Mouse (Mus musculus) frontal cortex, postnatal 36 days (tissue): Measurements from ENCODE around the gene Zfyve27.

Experiments used
- DNase-seq, 2 experiments: peaks; one replicate each; pipeline ENCODE4 v3.0.0; 2022; ENCODE audit warnings: low spot score in 2 of 2

Zfyve27 gene

GRCm38 (mm10) chr19:42177461-42177860 lies 13.7 kb downstream of the Zfyve27 start:
- no peak for DNase-seq

- no peak for DNase-seq
These were observed 15.6 kb downstream of the Zfyve27 start for GRCm38 (mm10) chr19:42179356-42179755.

- DNase-seq, result no peak
These were observed 18.9 kb downstream of the Zfyve27 start for GRCm38 (mm10) chr19:42182673-42183072.

GRCm38 (mm10) chr19:42189735-42190134 lies 26.0 kb downstream of the Zfyve27 start:
- no peak for DNase-seq

GRCm38 (mm10) chr19:42190494-42190893 lies 26.7 kb downstream of the Zfyve27 start:
- peak in 1 of 2 experiments; percentile 45 for DNase-seq

- DNase-seq, result no peak
These were observed 29.6 kb downstream of the Zfyve27 start for GRCm38 (mm10) chr19:42193311-42193710.

GRCm38 (mm10) chr19:42196378-42196777 lies 32.6 kb downstream of the Zfyve27 start:
- DNase-seq, result no peak

- no peak for DNase-seq
These were observed 33.3 kb downstream of the Zfyve27 start for GRCm38 (mm10) chr19:42197066-42197465.

- no peak for DNase-seq
These were observed 34.3 kb downstream of the Zfyve27 start for GRCm38 (mm10) chr19:42198026-42198425.

- DNase-seq, result no peak
These were observed 38.1 kb downstream of the Zfyve27 start, which contains the start of gene Sfrp5 for GRCm38 (mm10) chr19:42201696-42202381. Sfrp5 (minus strand) TSS chr19:42202252.

- no peak for DNase-seq
These were observed 38.7 kb downstream of the Zfyve27 start for GRCm38 (mm10) chr19:42202467-42202866.

GRCm38 (mm10) chr19:42204306-42204705 lies 40.6 kb downstream of the Zfyve27 start:
- no peak for DNase-seq

- no peak for DNase-seq
These were observed 41.5 kb downstream of the Zfyve27 start for GRCm38 (mm10) chr19:42205201-42205600.

- no peak for DNase-seq
These were observed 45.7 kb downstream of the Zfyve27 start for GRCm38 (mm10) chr19:42209485-42209884.

GRCm38 (mm10) chr19:42209976-42210375 lies 46.2 kb downstream of the Zfyve27 start:
- no peak for DNase-seq

- DNase-seq, result no peak
These were observed 48.2 kb downstream of the Zfyve27 start for GRCm38 (mm10) chr19:42211936-42212335.

- DNase-seq, result no peak
These were observed 50.9 kb downstream of the Zfyve27 start for GRCm38 (mm10) chr19:42214601-42215000.

GRCm38 (mm10) chr19:42216699-42217373 lies 53.1 kb downstream of the Zfyve27 start:
- DNase-seq, result no peak

- peak in 1 of 2 experiments; percentile 55 for DNase-seq
These were observed 53.6 kb downstream of the Zfyve27 start for GRCm38 (mm10) chr19:42217374-42217763.

GRCm38 (mm10) chr19:42226451-42226850 lies 62.7 kb downstream of the Zfyve27 start:
- DNase-seq, result peak in 1 of 2 experiments; percentile 57

GRCm38 (mm10) chr19:42229499-42230287 lies 65.9 kb downstream of the Zfyve27 start:
- no peak for DNase-seq

GRCm38 (mm10) chr19:42230288-42230568 lies 66.5 kb downstream of the Zfyve27 start:
- no peak for DNase-seq

- DNase-seq, result no peak
These were observed 67.2 kb downstream of the Zfyve27 start for GRCm38 (mm10) chr19:42230986-42231385.
